Mouse (Mus musculus) embryonic stem cell, embryonic (primary cell): ENCODE measurements around the gene Olfr12.

ENCODE experiments used
- CTCF ChIA-PET, 4 experiments: fragments of 300-600 bp in 2 of 4; fragments of 350-600 bp in 2 of 4; sonication (Branson Sonifier 250); formaldehyde crosslinking; loops; one replicate each; lab custom pipeline; 2022; ENCODE audit warnings: inconsistent platforms in 2 of 4; lab: Charles Lee
- POLR2A ChIA-PET, 4 experiments: fragments of 300-600 bp in 2 of 4; fragments of 350-600 bp in 2 of 4; sonication (Branson Sonifier 250); formaldehyde crosslinking; loops; one replicate each; lab custom pipeline; 2022; ENCODE audit warnings: antibody characterized with exemption in 4 of 4, inconsistent platforms in 1 of 4; lab: Charles Lee

Gene Olfr12

DNA sequence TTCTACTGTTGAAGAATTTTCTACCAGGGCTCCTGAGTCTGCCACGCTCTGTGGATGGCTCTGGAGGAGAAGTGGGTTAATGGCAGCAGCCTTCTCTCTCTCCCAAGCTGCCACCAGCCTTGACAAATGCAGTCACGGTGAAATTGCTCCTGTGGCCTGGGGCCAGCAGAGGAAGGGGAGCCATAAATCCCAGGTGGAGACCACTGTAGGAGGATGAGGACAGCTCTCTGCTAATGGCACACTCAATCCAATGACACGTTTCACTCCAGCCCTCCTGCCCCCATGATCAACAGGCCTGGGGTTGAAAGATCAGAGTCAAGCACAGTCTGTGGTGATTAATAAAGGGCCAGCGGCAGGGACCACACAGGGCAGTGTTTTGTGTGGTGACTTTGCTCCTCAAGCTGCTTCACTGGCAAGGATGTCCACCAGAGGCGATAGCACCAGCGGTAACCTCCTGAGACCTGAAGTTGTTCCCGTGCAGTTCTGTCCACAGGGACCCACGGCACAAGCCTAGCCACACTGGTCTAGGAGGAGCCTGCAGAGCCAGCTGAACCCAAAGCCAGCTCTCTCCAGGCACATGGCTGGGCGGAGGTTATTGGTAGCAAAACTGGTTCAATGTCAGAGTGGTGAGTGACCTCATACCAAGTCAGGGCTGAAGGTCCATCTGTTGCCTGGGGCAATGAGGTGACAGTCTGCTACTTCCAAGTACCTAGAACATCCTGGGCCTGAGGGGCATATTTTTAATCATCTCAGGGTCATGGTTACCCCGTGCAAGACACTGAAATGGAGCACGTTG is 39.6 kb downstream of the Olfr12 start:
- CTCF ChIA-PET = interaction anchor here in 3 of 4 experiments (1.0 to 1.5 kb wide), 4 partner anchors 8 to 10 kb away, joined by 3 to 5 read pairs (median 4); partner anchors contain the start of gene Otos (in 3 of the 3)
- POLR2A ChIA-PET = interaction anchor here in 1 of 4 experiments (1.5 kb wide), 1 partner anchor 174 kb away, joined by 3 read pairs; the partner anchor contains the start of gene Gpc1

DNA sequence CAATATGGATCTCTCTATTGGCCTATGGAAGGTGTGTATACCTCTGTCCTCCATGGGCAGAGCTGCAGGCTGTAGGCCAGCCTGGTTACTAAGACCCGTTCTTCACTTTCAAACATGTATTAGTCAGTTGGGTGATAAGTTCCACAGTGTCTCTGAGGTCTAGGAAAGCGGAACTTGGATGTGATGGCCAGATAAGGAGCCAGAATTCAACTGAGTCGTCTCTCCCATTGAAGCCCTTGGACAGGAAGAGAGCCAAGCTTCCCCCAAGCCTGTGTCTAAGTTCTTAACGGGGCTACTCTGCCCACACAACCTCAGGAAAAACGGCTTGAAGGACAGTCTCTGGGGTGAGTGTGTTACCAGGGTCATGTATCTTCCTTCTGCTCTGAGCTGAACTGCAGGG is 41.8 kb downstream of the Olfr12 start:
- ChIA-PET CTCF (interaction anchor here in 1 of 4 experiments (1.4 kb wide), 1 partner anchor 10 kb away, joined by 4 read pairs; the partner anchor contains the start of gene Otos), POLR2A (no interaction called here)

DNA sequence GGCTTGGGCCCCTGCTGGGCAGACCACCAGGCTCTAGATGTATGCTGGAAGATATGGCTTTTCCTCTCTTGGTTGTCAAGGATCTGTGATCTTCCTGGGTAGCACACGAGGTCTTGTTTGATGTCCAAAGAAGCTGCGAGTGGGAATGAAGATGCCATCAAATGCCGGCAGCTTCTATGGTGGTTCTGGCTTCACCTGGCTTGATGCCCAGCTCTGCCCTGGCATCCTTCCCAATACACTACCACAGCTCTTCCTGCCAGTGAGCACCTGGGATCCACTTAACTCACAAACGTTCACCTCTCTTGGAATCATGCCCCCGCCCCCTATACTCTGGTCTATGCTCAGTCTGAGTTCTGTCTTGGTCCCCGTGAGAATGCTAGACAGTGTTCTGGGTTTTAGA is 49.5 kb downstream of the Olfr12 start:
- POLR2A ChIA-PET = no interaction called here
- CTCF ChIA-PET = interaction anchor here in 1 of 4 experiments (1.4 kb wide), 1 partner anchor 18 kb away, joined by 4 read pairs; the partner anchor contains the start of gene Otos

DNA sequence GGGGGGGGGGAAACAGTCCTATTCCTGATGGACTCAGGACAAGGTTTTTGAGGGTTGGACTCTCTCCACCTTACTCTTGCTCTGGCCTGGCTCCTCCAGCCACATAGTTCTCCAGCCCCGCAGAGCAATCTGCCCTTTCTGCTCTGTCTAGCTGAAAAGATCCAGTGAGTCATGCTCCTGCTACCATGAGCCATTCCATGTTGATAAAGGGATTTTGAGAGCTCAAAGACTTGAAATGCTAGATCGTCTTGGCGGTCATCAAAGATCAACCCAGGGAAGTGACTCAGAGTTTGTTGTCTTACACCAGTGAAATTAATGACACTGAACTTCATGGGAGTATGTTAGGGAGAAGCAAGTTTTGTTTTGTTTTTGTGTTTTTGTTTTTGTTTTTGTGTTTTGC is 51.8 kb downstream of the Olfr12 start:
- ChIA-PET POLR2A (interaction anchor here in 1 of 4 experiments (0.7 kb wide), 1 partner anchor 153 kb away, joined by 3 read pairs; no protein-coding TSS in a partner anchor), CTCF (interaction anchor here in 1 of 4 experiments (0.8 kb wide), 1 partner anchor 1004 kb away, joined by 16 read pairs; no protein-coding TSS in a partner anchor)

DNA sequence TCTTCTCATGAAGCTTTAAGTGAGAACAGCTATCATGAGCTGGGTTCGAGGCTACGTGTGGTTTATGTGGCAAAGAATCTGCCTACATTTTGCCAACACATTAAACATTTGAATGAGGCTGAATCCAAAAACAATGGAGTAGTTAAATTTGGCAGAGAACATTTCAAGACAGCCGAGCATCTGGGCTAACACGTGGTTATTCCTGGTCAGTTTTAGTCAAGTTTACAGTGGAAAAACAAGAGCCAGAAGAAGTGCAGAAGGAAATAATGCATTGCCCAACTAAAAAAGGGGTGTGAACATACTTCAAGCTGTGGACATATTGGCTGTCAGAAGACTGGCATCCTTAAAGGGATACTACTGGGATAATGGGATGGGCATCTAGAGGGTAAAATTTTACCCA is 53.7 kb downstream of the Olfr12 start:
- ChIA-PET POLR2A (no interaction called here), CTCF (no interaction called here)
